Mouse (Mus musculus): ENCODE measurements around the gene Bmp8a. TPM values are rescaled to one million over a fixed set of nuclear protein-coding genes. Genes with fewer than 3 reads are reported as not detected.
A peak's percentile ranks its signal among the peaks of the same experiment; 100 is the strongest.
"Not testable (repeated sequence)": the region's sequence is repeated elsewhere in the genome, so short reads cannot be mapped to it uniquely, and the experiment has no call there.

Gene Bmp8a
- polyA plus RNA-seq, 1 experiment from 2014 or later, result 0.45 TPM

GRCm38 (mm10) chr4:123289038-123289437 is 54.0 kb downstream of the Bmp8a start:
- no peaks in the 10 kb centered on the region for H3K27me3 ChIP-seq (ENCODE audit: control insufficient read depth, insufficient read depth, low read length)
- peaks cover 15% of the 10 kb centered on the region for H3K4me1 ChIP-seq (ENCODE audit: control insufficient read depth, insufficient read depth, low read length)
- H3K4me2 ChIP-seq (ENCODE audit: low read depth), result no peak overlapping the region
- ATAC-seq (ENCODE audit: insufficient read depth, low FRiP score, low TSS enrichment) (no peak), DNase-seq (ENCODE audit: low spot score) (no peak)
- 85% methylated on average over 12 of the region's 12 CpGs for WGBS
- peaks cover 30% of the 10 kb centered on the region for H3K36me3 ChIP-seq (ENCODE audit: control insufficient read depth, insufficient read depth, low read length)
- H3K4me3 ChIP-seq (ENCODE audit: low read depth, low read length), result no peak overlapping the region
- no peak overlapping the region for H3K27ac ChIP-seq (ENCODE audit: low read depth, low read length)
- H3K9ac ChIP-seq (ENCODE audit: low read length), result no peak overlapping the region
- no peaks in the 10 kb centered on the region for H3K9me3 ChIP-seq (ENCODE audit: control insufficient read depth, low read length)

DNA sequence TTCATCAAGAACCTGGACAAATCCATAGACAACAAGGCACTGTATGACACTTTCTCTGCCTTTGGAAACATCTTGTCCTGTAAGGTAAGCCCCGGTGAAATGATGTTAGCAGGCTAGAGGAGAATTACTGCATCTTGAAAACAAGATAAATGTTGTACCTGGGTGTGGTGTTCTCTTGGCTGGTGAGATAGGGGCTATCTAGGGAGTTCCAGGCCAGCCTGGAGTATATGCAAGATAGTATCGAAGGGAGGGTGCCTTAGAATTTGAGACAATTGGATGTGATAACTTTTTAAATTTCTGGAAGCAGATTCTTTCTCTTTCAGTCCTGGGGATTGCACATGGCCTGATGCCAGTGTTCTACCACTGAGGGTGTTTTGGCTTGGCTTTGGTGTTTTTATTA is 56.3 kb downstream of the Bmp8a start:
- Histone ChIP-seq H3K27ac (ENCODE audit: low read depth, low read length) (no peak overlapping the region), H3K9me3 (ENCODE audit: control insufficient read depth, low read length) (no peaks in the 10 kb centered on the region), H3K27me3 (ENCODE audit: control insufficient read depth, insufficient read depth, low read length) (no peaks in the 10 kb centered on the region), H3K4me3 (ENCODE audit: low read depth, low read length) (no peak overlapping the region), H3K9ac (ENCODE audit: low read length) (no peak overlapping the region), H3K36me3 (ENCODE audit: control insufficient read depth, insufficient read depth, low read length) (peaks cover 18% of the 10 kb centered on the region), H3K4me2 (ENCODE audit: low read depth) (no peak overlapping the region), H3K4me1 (ENCODE audit: control insufficient read depth, insufficient read depth, low read length) (peaks cover 19% of the 10 kb centered on the region)
- DNase-seq (ENCODE audit: low spot score), result no peak
- 94% methylated on average over 2 of the region's 2 CpGs for WGBS
- ATAC-seq (ENCODE audit: insufficient read depth, low FRiP score, low TSS enrichment), result no peak

DNA sequence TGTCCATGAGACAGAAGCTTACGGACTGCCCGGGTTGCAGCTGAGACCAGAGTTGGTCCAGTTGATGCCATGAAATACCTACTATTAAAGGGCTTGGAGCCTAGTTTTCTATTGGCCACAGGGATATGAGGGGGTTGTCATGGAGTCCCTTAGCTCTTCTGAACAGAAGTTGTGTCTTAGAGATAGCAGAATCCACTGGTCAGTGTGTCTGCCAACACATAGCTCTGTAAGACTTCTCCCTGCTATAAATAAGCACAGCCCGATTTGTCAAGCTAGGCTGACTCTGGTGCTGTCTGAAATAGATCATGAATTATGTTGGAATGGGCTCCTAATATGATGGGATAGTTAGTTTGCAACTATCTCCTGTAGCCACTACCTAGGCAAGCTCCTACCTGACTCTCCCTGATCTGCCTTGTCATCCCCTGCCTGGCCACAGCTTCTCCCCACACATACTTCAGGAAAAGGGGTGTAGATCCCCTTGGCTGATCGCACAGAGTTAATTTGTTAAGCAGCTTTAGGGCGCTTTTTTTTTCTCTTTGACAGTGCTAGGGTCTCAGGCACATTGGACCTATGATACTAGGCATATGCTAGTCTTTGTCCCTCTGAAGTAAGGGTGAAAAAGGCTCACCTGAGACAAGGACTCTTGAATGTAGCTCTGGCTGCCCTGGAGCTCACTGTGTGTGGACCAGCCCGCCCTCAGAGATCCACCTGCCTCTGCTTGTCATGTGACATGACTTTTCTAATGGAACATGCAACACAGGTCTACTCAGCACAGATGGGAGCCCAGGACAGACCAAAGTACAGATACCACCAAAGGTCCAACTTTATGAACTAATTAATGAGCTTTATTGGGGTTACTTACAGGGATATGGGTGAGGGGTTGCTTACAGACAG is 58.1 kb downstream of the Bmp8a start:
- H3K4me3 ChIP-seq (ENCODE audit: low read depth, low read length), result peak overlapping the region; percentile 60
- peak overlapping the region; percentile 88 for H3K4me2 ChIP-seq (ENCODE audit: low read depth)
- DNase-seq (ENCODE audit: low spot score) (no peak), ATAC-seq (ENCODE audit: insufficient read depth, low FRiP score, low TSS enrichment) (no peak)
- H3K9ac ChIP-seq (ENCODE audit: low read length), result peak overlapping the region; percentile 26; the same call in 1 of the 2 replicates
- no peaks in the 10 kb centered on the region for H3K9me3 ChIP-seq (ENCODE audit: control insufficient read depth, low read length)
- WGBS, result 80% methylated on average over 6 of the region's 6 CpGs
- H3K27me3 ChIP-seq (ENCODE audit: control insufficient read depth, insufficient read depth, low read length), result no peaks in the 10 kb centered on the region
- H3K4me1 ChIP-seq (ENCODE audit: control insufficient read depth, insufficient read depth, low read length), result peaks cover 19% of the 10 kb centered on the region
- no peak overlapping the region for H3K27ac ChIP-seq (ENCODE audit: low read depth, low read length)
- peaks cover 14% of the 10 kb centered on the region for H3K36me3 ChIP-seq (ENCODE audit: control insufficient read depth, insufficient read depth, low read length)

DNA sequence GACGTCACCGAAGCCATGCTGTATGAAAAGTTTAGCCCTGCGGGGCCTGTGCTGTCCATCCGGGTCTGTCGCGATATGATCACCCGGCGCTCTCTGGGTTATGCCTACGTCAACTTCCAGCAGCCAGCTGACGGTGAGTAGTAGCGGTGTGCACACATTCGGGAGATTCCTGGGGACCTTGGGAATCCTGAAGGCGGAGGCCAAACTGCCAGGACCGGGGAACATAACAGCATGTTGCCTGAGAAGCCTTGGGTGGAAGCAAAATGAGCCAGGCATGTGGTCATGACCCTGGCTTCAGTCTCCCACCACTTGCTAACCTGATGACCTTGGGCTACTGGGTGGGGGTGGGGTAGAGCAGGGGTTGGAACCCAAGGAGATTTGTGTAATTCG is 59.4 kb downstream of the Bmp8a start:
- peak; percentile 20 for DNase-seq (ENCODE audit: low spot score)
- 0% methylated on average over 14 of the region's 15 CpGs for WGBS
- not testable (repeated sequence) for ATAC-seq (ENCODE audit: insufficient read depth, low FRiP score, low TSS enrichment); H3K9me3 ChIP-seq (ENCODE audit: control insufficient read depth, low read length); H3K36me3 ChIP-seq (ENCODE audit: control insufficient read depth, insufficient read depth, low read length); H3K27ac ChIP-seq (ENCODE audit: low read depth, low read length); H3K27me3 ChIP-seq (ENCODE audit: control insufficient read depth, insufficient read depth, low read length)
- Histone ChIP-seq H3K9ac (ENCODE audit: low read length) (peak overlapping the region; percentile 63), H3K4me2 (ENCODE audit: low read depth) (peak overlapping the region; percentile 88), H3K4me3 (ENCODE audit: low read depth, low read length) (peak overlapping the region; percentile 60), H3K4me1 (ENCODE audit: control insufficient read depth, insufficient read depth, low read length) (peaks cover 19% of the 10 kb centered on the region)

DNA sequence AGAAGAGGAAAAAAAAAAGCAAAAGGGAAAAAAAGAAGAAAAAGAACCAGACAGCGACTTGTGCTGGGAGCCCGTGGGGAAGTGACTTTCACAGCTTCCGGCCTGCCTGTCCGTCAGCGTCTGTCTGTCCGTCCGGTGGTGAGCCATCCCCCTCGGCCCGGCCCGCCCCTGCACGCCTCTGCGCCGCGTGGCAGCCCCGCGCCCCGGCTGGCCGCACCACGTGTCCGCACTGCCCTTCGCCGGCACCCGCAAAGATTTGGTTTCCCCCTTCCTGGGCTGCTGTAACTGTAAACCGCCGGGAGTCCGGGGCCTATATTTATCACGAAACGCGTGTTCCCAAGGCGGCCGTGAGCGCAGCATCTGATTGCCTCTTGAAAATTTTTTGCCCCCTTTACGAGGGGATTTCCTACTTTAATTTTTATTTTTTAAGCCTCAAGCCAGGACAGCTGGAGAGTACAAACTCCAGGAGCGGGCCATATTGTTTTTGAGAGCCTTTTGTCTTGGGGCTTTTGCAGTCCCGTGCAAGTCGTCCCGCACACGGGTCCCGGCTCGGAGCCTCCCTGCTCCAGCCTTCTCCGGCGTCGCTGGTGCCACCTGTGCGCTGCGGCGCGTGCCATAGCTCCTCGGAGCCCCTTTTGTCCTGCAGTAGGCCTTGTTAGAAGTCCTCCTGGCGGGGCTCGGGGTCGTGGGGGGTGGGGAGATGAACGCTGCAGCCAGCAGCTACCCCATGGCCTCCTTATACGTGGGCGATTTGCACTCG is 60.0 kb downstream of the Bmp8a start:
- not testable (repeated sequence) for H3K27ac ChIP-seq (ENCODE audit: low read depth, low read length); H3K9me3 ChIP-seq (ENCODE audit: control insufficient read depth, low read length); H3K27me3 ChIP-seq (ENCODE audit: control insufficient read depth, insufficient read depth, low read length); H3K36me3 ChIP-seq (ENCODE audit: control insufficient read depth, insufficient read depth, low read length)
- Histone ChIP-seq H3K4me1 (ENCODE audit: control insufficient read depth, insufficient read depth, low read length) (peaks cover 19% of the 10 kb centered on the region), H3K4me3 (ENCODE audit: low read depth, low read length) (peak overlapping the region; percentile 60), H3K9ac (ENCODE audit: low read length) (peak overlapping the region; percentile 63), H3K4me2 (ENCODE audit: low read depth) (peak overlapping the region; percentile 88)
- ATAC-seq (ENCODE audit: insufficient read depth, low FRiP score, low TSS enrichment) (peak; percentile 76), DNase-seq (ENCODE audit: low spot score) (peak; percentile 53)
- under 1% methylated on average over 39 of the region's 55 CpGs for WGBS

DNA sequence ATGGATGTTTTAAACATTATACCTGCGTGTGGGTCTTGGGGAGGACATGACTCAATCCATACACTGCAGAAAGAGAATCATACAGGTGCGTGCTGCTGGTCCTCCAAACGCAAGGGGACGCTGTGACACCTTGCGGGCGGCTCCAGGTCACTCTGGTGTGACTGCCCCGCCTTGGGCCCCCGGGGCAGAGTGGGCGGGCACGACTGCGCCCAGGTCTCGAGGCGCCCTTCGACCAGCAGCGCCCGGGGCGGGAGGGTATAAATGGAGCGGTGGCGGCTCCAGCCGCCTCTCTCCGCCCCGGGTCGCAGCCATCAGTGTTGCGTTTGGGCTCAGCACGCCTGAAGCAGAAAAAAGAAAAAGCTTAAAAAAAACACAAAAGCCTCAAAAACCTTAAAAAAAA is 60.6 kb downstream of the Bmp8a start:
- no peaks in the 10 kb centered on the region for H3K27me3 ChIP-seq (ENCODE audit: control insufficient read depth, insufficient read depth, low read length)
- peak overlapping the region; percentile 88 for H3K4me2 ChIP-seq (ENCODE audit: low read depth)
- peak overlapping the region; percentile 60 for H3K4me3 ChIP-seq (ENCODE audit: low read depth, low read length)
- H3K9ac ChIP-seq (ENCODE audit: low read length), result peak overlapping the region; percentile 63
- H3K27ac ChIP-seq (ENCODE audit: low read depth, low read length), result no peak overlapping the region
- WGBS, result under 1% methylated on average over 25 of the region's 25 CpGs
- H3K4me1 ChIP-seq (ENCODE audit: control insufficient read depth, insufficient read depth, low read length), result peaks cover 19% of the 10 kb centered on the region
- DNase-seq (ENCODE audit: low spot score) (peak; percentile 93), ATAC-seq (ENCODE audit: insufficient read depth, low FRiP score, low TSS enrichment) (peak; percentile 87)
- no peaks in the 10 kb centered on the region for H3K9me3 ChIP-seq (ENCODE audit: control insufficient read depth, low read length)
- H3K36me3 ChIP-seq (ENCODE audit: control insufficient read depth, insufficient read depth, low read length), result peaks cover 6% of the 10 kb centered on the region; the same call in 1 of the 2 replicates

- no peak overlapping the region for H3K27ac ChIP-seq (ENCODE audit: low read depth, low read length)
- H3K4me3 ChIP-seq (ENCODE audit: low read depth, low read length), result no peak overlapping the region
- no peak overlapping the region for H3K9ac ChIP-seq (ENCODE audit: low read length)
- WGBS, result 80% methylated on average over 3 of the region's 3 CpGs
- no peaks in the 10 kb centered on the region for H3K27me3 ChIP-seq (ENCODE audit: control insufficient read depth, insufficient read depth, low read length)
- H3K36me3 ChIP-seq (ENCODE audit: control insufficient read depth, insufficient read depth, low read length), result peaks cover 1% of the 10 kb centered on the region; the same call in 1 of the 2 replicates
- H3K4me1 ChIP-seq (ENCODE audit: control insufficient read depth, insufficient read depth, low read length), result peaks cover 14% of the 10 kb centered on the region
- H3K4me2 ChIP-seq (ENCODE audit: low read depth), result no peak overlapping the region
- ATAC-seq (ENCODE audit: insufficient read depth, low FRiP score, low TSS enrichment) (no peak), DNase-seq (ENCODE audit: low spot score) (no peak)
- H3K9me3 ChIP-seq (ENCODE audit: control insufficient read depth, low read length), result no peaks in the 10 kb centered on the region
Observed at GRCm38 (mm10) chr4:123280117-123280516, 62.9 kb downstream of the Bmp8a start.

DNA sequence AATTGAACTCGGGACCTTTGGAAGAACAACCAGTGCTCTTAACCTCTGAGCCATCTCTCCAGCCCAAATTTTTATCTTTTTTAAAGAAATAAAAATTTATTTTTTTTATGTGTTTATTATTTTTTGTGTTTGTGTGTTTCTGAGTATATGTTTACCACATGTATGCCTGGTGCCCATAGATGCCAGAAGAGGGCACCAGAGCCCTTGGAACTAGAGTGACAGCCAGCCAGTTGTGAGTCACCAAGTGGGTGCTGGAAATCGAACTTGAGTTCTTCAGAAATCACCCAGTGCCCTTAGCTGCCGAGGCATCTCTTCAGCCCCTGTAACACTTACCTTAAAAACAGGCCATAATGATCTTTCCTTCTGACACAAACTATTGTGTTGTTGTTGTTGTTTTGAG is 72.0 kb downstream of the Bmp8a start:
- Histone ChIP-seq H3K9ac (ENCODE audit: low read length) (no peak overlapping the region), H3K36me3 (ENCODE audit: control insufficient read depth, insufficient read depth, low read length) (no peaks in the 10 kb centered on the region), H3K9me3 (ENCODE audit: control insufficient read depth, low read length) (no peaks in the 10 kb centered on the region), H3K4me1 (ENCODE audit: control insufficient read depth, insufficient read depth, low read length) (no peaks in the 10 kb centered on the region), H3K27ac (ENCODE audit: low read depth, low read length) (no peak overlapping the region), H3K4me3 (ENCODE audit: low read depth, low read length) (no peak overlapping the region), H3K27me3 (ENCODE audit: control insufficient read depth, insufficient read depth, low read length) (no peaks in the 10 kb centered on the region), H3K4me2 (ENCODE audit: low read depth) (no peak overlapping the region)
- 85% methylated on average over 3 of the region's 3 CpGs for WGBS
- no peak for DNase-seq (ENCODE audit: low spot score)
- ATAC-seq (ENCODE audit: insufficient read depth, low FRiP score, low TSS enrichment), result no peak

Measured in neural tube, embryonic 11.5 days (tissue).